In the genomic region with DNA sequence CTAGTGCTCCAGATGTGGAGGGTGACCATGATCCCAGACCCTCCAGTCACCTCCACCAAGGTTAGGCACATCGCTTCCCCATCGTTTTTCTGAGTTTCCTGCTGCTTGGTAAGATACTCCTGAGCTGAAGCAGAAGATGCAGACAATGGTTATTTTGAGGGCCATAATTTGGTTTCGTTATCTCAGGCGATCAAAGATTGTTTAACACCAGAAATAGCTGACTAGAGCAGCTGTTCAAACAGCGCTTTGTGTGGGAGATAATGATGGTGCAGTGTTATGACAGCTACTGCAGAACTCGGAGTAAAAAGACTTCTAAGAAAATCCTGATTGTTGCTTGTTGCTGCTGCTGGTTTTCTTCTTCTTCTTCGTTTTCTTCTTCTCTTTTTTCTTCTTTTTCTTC, we compare ENCODE assay signal across 17 mouse cellular contexts. TPM values are rescaled to one million over a fixed set of nuclear protein-coding genes. Genes with fewer than 3 reads are reported as not detected.
DNase-seq lines count a peak whose midpoint lies in the region; ATAC-seq and TF ChIP-seq lines count a peak whose summit lies in the region.
"Had no signal": no experiment of that assay in that cellular context is flagged by ENCODE, and none has a peak within 500 bp of the region (broad histone marks: within the 10 kb centered on the region; RNA-seq: fewer than 3 reads in every experiment).

No protein-coding gene starts in this region.

- WGBS in hindbrain, postnatal 0 days = 79% methylated on average over 7 of the region's 7 CpGs
- WGBS in hindbrain, embryonic 13.5 days = 86% methylated on average over 7 of the region's 7 CpGs
- WGBS in forebrain, postnatal 0 days = 58% methylated on average over 7 of the region's 7 CpGs
- 12% methylated on average over 7 of the region's 7 CpGs for WGBS in olfactory bulb, adult 2 months
- WGBS in heart, embryonic 11.5 days (ENCODE audit: insufficient replicate concordance) = 63% methylated on average over 7 of the region's 7 CpGs

- peak overlapping the region; percentile 3; the same call in 1 of the 2 replicates for H3K27ac ChIP-seq in hindbrain, postnatal 0 days
- H3K27ac ChIP-seq in hindbrain, embryonic 13.5 days = no peak overlapping the region
- H3K27ac ChIP-seq in forebrain, postnatal 0 days (ENCODE audit: low read depth, low read length) = peak overlapping the region; percentile 76; the same call in 1 of the 2 replicates
- H3K27ac ChIP-seq in olfactory bulb, adult 2 months (ENCODE audit: insufficient read depth, low read depth, low read length) = peak overlapping the region; percentile 75
- H3K27ac ChIP-seq in heart, embryonic 11.5 days (ENCODE audit: low read depth, low read length) = no peak overlapping the region
- H3K27ac ChIP-seq: hindbrain, embryonic 12.5 days; lung, embryonic 15.5 days had no signal

- ATAC-seq in hindbrain, postnatal 0 days = no peak
- ATAC-seq in hindbrain, embryonic 13.5 days (ENCODE audit: low FRiP score) = no peak
- ATAC-seq in forebrain, postnatal 0 days = peak; percentile 82
- ATAC-seq in heart, embryonic 11.5 days (replicated peaks; ENCODE audit: insufficient number of reproducible peaks, low FRiP score, low TSS enrichment) = no peak

- TF ChIP-seq CTCF in hindbrain, postnatal 0 days (IDR thresholded peaks at IDR 0.05; ENCODE audit: low read depth) = no peak
- TF ChIP-seq CTCF in forebrain, postnatal 0 days (IDR thresholded peaks at IDR 0.05; ENCODE audit: low read depth) = peak; percentile 24; the same call in 1 of the 2 replicates
- TF ChIP-seq CTCF in olfactory bulb, adult 2 months (IDR thresholded peaks at IDR 0.05; ENCODE audit: insufficient read depth, low read depth, low read length) = no peak

- peak; percentile 30 for DNase-seq in hindbrain, postnatal 0 days (ENCODE audit: low spot score)
- DNase-seq in right cerebral cortex, adult 18-20 months = peak; percentile 52
- no peak for DNase-seq in right cerebral cortex, postnatal 14 days
- peak; percentile 56 for DNase-seq in forebrain, postnatal 0 days
- no peak for DNase-seq in ovary, adult 18-20 months (ENCODE audit: low spot score)
- DNase-seq: adrenal gland, postnatal 36 days; cerebellum, adult 11 months; gastrocnemius, postnatal 10 days; kidney, adult 9 months had no signal

- H3K36me3 ChIP-seq in hindbrain, postnatal 0 days (ENCODE audit: insufficient read depth, low read length) = no peaks in the 10 kb centered on the region; the same call in 1 of the 2 replicates
- H3K36me3 ChIP-seq in hindbrain, embryonic 13.5 days = peaks cover 8% of the 10 kb centered on the region
- H3K36me3 ChIP-seq in forebrain, postnatal 0 days (ENCODE audit: insufficient read depth) = peaks cover 5% of the 10 kb centered on the region
- no peaks in the 10 kb centered on the region for H3K36me3 ChIP-seq in heart, embryonic 11.5 days (ENCODE audit: control insufficient read depth, insufficient read depth, low read length)
- H3K36me3 ChIP-seq: hindbrain, embryonic 12.5 days; lung, embryonic 15.5 days had no signal

- H3K27me3 ChIP-seq in hindbrain, postnatal 0 days (ENCODE audit: insufficient read depth, low read length) = no peaks in the 10 kb centered on the region
- H3K27me3 ChIP-seq in hindbrain, embryonic 13.5 days = no peaks in the 10 kb centered on the region
- no peaks in the 10 kb centered on the region for H3K27me3 ChIP-seq in forebrain, postnatal 0 days (ENCODE audit: insufficient read depth, low read length)
- no peaks in the 10 kb centered on the region for H3K27me3 ChIP-seq in heart, embryonic 11.5 days (ENCODE audit: control insufficient read depth, insufficient read depth, low read length)
- H3K27me3 ChIP-seq: hindbrain, embryonic 12.5 days; lung, embryonic 15.5 days had no signal

- no peak overlapping the region for H3K9ac ChIP-seq in hindbrain, postnatal 0 days (replicated peaks; ENCODE audit: low read length)
- H3K9ac ChIP-seq in hindbrain, embryonic 13.5 days = no peak overlapping the region
- no peak overlapping the region for H3K9ac ChIP-seq in forebrain, postnatal 0 days
- H3K9ac ChIP-seq in heart, embryonic 11.5 days (ENCODE audit: low read depth, low read length) = no peak overlapping the region
- H3K9ac ChIP-seq: hindbrain, embryonic 12.5 days; lung, embryonic 15.5 days had no signal

- H3K9me3 ChIP-seq in hindbrain, postnatal 0 days (ENCODE audit: low read length) = no peaks in the 10 kb centered on the region
- H3K9me3 ChIP-seq in hindbrain, embryonic 13.5 days = no peaks in the 10 kb centered on the region
- no peaks in the 10 kb centered on the region for H3K9me3 ChIP-seq in forebrain, postnatal 0 days (ENCODE audit: low read length)
- H3K9me3 ChIP-seq in heart, embryonic 11.5 days (replicated peaks; ENCODE audit: control insufficient read depth, low read length) = no peaks in the 10 kb centered on the region
- H3K9me3 ChIP-seq: hindbrain, embryonic 12.5 days; lung, embryonic 15.5 days; megakaryocyte, embryonic 14.5 days had no signal

- H3K4me3 ChIP-seq in hindbrain, postnatal 0 days (ENCODE audit: low read length) = no peak overlapping the region
- H3K4me3 ChIP-seq in hindbrain, embryonic 13.5 days = no peak overlapping the region
- no peak overlapping the region for H3K4me3 ChIP-seq in forebrain, postnatal 0 days (ENCODE audit: low read depth, low read length)
- H3K4me3 ChIP-seq in olfactory bulb, adult 2 months (ENCODE audit: insufficient read depth, low read depth, low read length) = no peak overlapping the region
- H3K4me3 ChIP-seq in heart, embryonic 11.5 days (ENCODE audit: low read depth, low read length) = no peak overlapping the region
- H3K4me3 ChIP-seq: hindbrain, embryonic 12.5 days; lung, embryonic 15.5 days; megakaryocyte, embryonic 14.5 days had no signal

- H3K4me1 ChIP-seq in hindbrain, postnatal 0 days (ENCODE audit: insufficient read depth, low read length) = peaks cover 4% of the 10 kb centered on the region
- H3K4me1 ChIP-seq in hindbrain, embryonic 13.5 days (replicated peaks) = peaks cover 7% of the 10 kb centered on the region; the same call in 1 of the 2 replicates
- H3K4me1 ChIP-seq in forebrain, postnatal 0 days (ENCODE audit: insufficient read depth) = no peaks in the 10 kb centered on the region
- peaks cover 28% of the 10 kb centered on the region for H3K4me1 ChIP-seq in olfactory bulb, adult 2 months (ENCODE audit: control insufficient read depth, insufficient read depth, low read length)
- H3K4me1 ChIP-seq in heart, embryonic 11.5 days (ENCODE audit: control insufficient read depth, insufficient read depth, low read length) = peaks cover 4% of the 10 kb centered on the region; the same call in 1 of the 2 replicates
- H3K4me1 ChIP-seq: hindbrain, embryonic 12.5 days; megakaryocyte, embryonic 14.5 days had no signal

- H3K4me2 ChIP-seq in hindbrain, postnatal 0 days (ENCODE audit: low read depth, low read length) = no peak overlapping the region
- H3K4me2 ChIP-seq in hindbrain, embryonic 13.5 days = no peak overlapping the region
- no peak overlapping the region for H3K4me2 ChIP-seq in forebrain, postnatal 0 days (ENCODE audit: low read depth)
- H3K4me2 ChIP-seq in heart, embryonic 11.5 days = no peak overlapping the region
- H3K4me2 ChIP-seq: hindbrain, embryonic 12.5 days; liver, embryonic 11.5 days; lung, embryonic 15.5 days had no signal

- TF ChIP-seq POLR2A in olfactory bulb, adult 2 months (IDR thresholded peaks at IDR 0.05; ENCODE audit: insufficient read depth, low read depth, low read length) = no peak

RNA-seq across cellular contexts. Expression of a gene that starts 39.9 kb away (rescaled TPM):
- total RNA-seq in hindbrain, postnatal 0 days (2014; rRNA removed) = 1.2 and 4.2 TPM in 2 replicates
- polyA plus RNA-seq in hindbrain, postnatal 0 days (2015; fragmentation: Nextera tagmentation; extraction: Ambion mirVana) = 10.0 and 11.6 TPM in 2 replicates
- polyA plus RNA-seq in hindbrain, embryonic 13.5 days (2015; fragmentation: Nextera tagmentation; extraction: Ambion mirVana) = 6.9 and 7.3 TPM in 2 replicates
- total RNA-seq in forebrain, postnatal 0 days (2014; rRNA removed) = 1.9 and 3.2 TPM in 2 replicates
- polyA plus RNA-seq in forebrain, postnatal 0 days (2015; fragmentation: Nextera tagmentation; extraction: Ambion mirVana) = 7.5 and 8.8 TPM in 2 replicates
- not detected in 2 replicates for polyA plus RNA-seq in olfactory bulb, adult 2 months (2012; ENCODE audit: insufficient read depth, insufficient read length, low replicate concordance, missing spikeins)
- polyA plus RNA-seq in heart, embryonic 11.5 days (2014; fragmentation: Nextera tagmentation; extraction: Ambion mirVana) = 0.56 and 0.72 TPM in 2 replicates
- total RNA-seq: MEL had no signal

RNA-seq across cellular contexts. Expression of a gene that starts 40.8 kb away (rescaled TPM):
- total RNA-seq in hindbrain, postnatal 0 days (2014; rRNA removed) = 123 and 128 TPM in 2 replicates
- 16.4 and 16.8 TPM in 2 replicates for polyA plus RNA-seq in hindbrain, postnatal 0 days (2015; fragmentation: Nextera tagmentation; extraction: Ambion mirVana)
- 15.9 and 16.4 TPM in 2 replicates for polyA plus RNA-seq in hindbrain, embryonic 13.5 days (2015; fragmentation: Nextera tagmentation; extraction: Ambion mirVana)
- total RNA-seq in forebrain, postnatal 0 days (2014; rRNA removed) = 83.4 and 107 TPM in 2 replicates
- 12.4 and 17.1 TPM in 2 replicates for polyA plus RNA-seq in forebrain, postnatal 0 days (2015; fragmentation: Nextera tagmentation; extraction: Ambion mirVana)
- polyA plus RNA-seq in olfactory bulb, adult 2 months (2012; ENCODE audit: insufficient read depth, insufficient read length, low replicate concordance, missing spikeins) = 56.9 TPM in 1 of 2 replicates, not detected in the other
- polyA plus RNA-seq in heart, embryonic 11.5 days (2014; fragmentation: Nextera tagmentation; extraction: Ambion mirVana) = 1.2 and 1.3 TPM in 2 replicates
- total RNA-seq: MEL had no signal

Comparison
In these comparisons a context has a peak if more than half of its experiments do, and no peak if none do; other contexts are left out.
1. DNase-seq: peak in hindbrain, postnatal 0 days (single experiment), right cerebral cortex, adult 18-20 months (single experiment) and forebrain, postnatal 0 days (single experiment); none in right cerebral cortex, postnatal 14 days (single experiment) and ovary, adult 18-20 months (single experiment).
2. H3K27ac ChIP-seq: peak in hindbrain, postnatal 0 days (single experiment), forebrain, postnatal 0 days (single experiment) and olfactory bulb, adult 2 months (single experiment); none in hindbrain, embryonic 13.5 days (single experiment) and heart, embryonic 11.5 days (single experiment).